Mouse (Mus musculus) C2C12 (cell line): ENCODE results near the gene Prkab1. TPM values are rescaled to one million over a fixed set of nuclear protein-coding genes. Genes with fewer than 3 reads are reported as not detected.

Experiments used
- H3K27me3 ChIP-seq: one replicate; pipeline ENCODE4 v1.6.1; 2011; ENCODE audit not compliant: control insufficient read depth, insufficient read depth, insufficient read length
- H3K36me3 ChIP-seq: one replicate; pipeline ENCODE4 v1.6.1; 2011; ENCODE audit not compliant: control insufficient read depth, insufficient read depth
- H3K4me3 ChIP-seq: one replicate; pipeline ENCODE4 v1.5.1; 2011; ENCODE audit warnings: mild to moderate bottlenecking, control low read depth; ENCODE audit not compliant: poor library complexity, insufficient read depth, severe bottlenecking
- H3K79me2 ChIP-seq: one replicate; pipeline ENCODE4 v1.6.1; 2011; ENCODE audit not compliant: control insufficient read depth, insufficient read depth
- H3K79me3 ChIP-seq: one replicate; pipeline ENCODE4 v1.6.1; 2011; ENCODE audit warnings: low read depth, control low read depth
- H3ac ChIP-seq: one replicate; pipeline ENCODE3; 2011; ENCODE audit warnings: low read depth; ENCODE audit not compliant: control insufficient read depth, insufficient read length
- CEBPB ChIP-seq: IDR thresholded peaks from one replicate; pipeline ENCODE4 v1.6.1; 2011; ENCODE audit warnings: low read depth, mild to moderate bottlenecking, control low read depth, moderate library complexity
- CTCF ChIP-seq: IDR thresholded peaks from one replicate; pipeline ENCODE4 v1.5.1; 2011; ENCODE audit not compliant: control insufficient read depth, insufficient read depth, insufficient read length
- FOSL1 ChIP-seq: IDR thresholded peaks from one replicate; pipeline ENCODE4 v1.8.0; 2011; ENCODE audit warnings: mild to moderate bottlenecking, low read length; ENCODE audit not compliant: poor library complexity, insufficient read depth, severe bottlenecking
- MAX ChIP-seq: IDR thresholded peaks from one replicate; pipeline ENCODE4 v1.6.1; 2011; ENCODE audit warnings: mild to moderate bottlenecking, control low read depth
- MYOD1 ChIP-seq: IDR thresholded peaks from one replicate; pipeline ENCODE4 v1.6.1; 2011; ENCODE audit warnings: low read depth; ENCODE audit not compliant: control insufficient read depth, insufficient read length
- MYOG ChIP-seq: IDR thresholded peaks from one replicate; pipeline ENCODE4 v1.6.1; 2011; ENCODE audit not compliant: control insufficient read depth, insufficient read length; ENCODE audit errors: extremely low read depth
- USF1 ChIP-seq: IDR thresholded peaks from one replicate; pipeline ENCODE4 v1.6.1; 2011; ENCODE audit warnings: low read depth, mild to moderate bottlenecking, control low read depth, moderate library complexity
- polyA plus RNA-seq: library from polyadenylated mRNA; unstranded; fragments of >200 nt; fragmentation: generic; extraction: Trizol; gene quantifications from one replicate; pipeline ENCODE4 v1.2.1, GENCODE M21; 2012; ENCODE audit warnings: missing spikeins

Gene Prkab1
- polyA plus RNA-seq, 1 experiment, result 48.6 TPM

DNA sequence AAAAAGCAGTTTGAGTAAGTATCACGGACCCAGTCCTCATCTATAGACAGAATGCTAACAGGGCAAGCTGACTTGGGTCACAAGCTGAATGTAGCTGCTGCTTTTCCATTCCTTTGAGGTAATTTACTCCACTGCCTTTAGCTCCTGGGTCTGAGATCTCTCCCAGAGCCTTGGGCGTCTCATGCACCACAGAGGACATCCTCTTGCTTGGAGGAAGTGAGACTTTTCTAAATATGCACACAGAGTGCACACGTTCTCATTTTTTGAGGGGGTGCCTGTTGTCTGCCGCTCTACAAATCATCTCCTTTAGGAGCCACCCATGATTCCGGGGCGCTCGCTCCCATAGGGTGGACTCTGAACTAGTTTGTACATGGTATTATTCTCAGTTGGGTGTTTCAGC, 11.8 kb downstream of the Prkab1 start:
- H3K36me3 ChIP-seq, result peaks cover 50% of the 10 kb centered on the region
- H3K4me3 ChIP-seq, result no peak overlapping the region
- H3K79me2 ChIP-seq, result no peaks in the 10 kb centered on the region
- no peaks in the 10 kb centered on the region for H3K79me3 ChIP-seq
- H3K27me3 ChIP-seq, result no peaks in the 10 kb centered on the region
- TF ChIP-seq CEBPB (no peak), USF1 (no peak), MYOG (no peak)
- no peak overlapping the region for H3ac ChIP-seq

DNA sequence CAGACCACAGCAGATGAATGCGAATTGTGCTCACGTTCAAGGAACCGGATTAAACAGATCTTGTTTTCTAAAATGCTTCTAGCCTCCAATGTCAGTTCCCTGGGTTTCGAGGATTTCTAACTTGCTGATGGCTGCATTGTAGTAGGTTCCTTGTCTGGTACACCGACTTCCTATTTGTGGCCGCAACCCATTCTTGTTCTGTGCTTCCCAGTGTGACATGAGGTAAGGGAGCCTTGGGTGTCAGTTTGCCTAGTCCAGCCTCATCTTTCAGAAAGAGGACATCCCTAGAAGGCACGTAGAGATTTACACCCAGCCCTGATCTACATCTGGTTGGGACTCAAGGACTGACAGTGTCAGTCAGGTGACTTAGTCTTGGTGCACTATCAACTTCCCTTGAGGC, 12.6 kb downstream of the Prkab1 start:
- H3K79me3 ChIP-seq, result no peaks in the 10 kb centered on the region
- peaks cover 43% of the 10 kb centered on the region for H3K36me3 ChIP-seq
- TF ChIP-seq MYOG (no peak), MAX (no peak), FOSL1 (no peak), CTCF (no peak), USF1 (no peak), CEBPB (no peak), MYOD1 (no peak)
- H3K4me3 ChIP-seq, result no peak overlapping the region
- H3K27me3 ChIP-seq, result no peaks in the 10 kb centered on the region
- no peaks in the 10 kb centered on the region for H3K79me2 ChIP-seq
- H3ac ChIP-seq, result no peak overlapping the region

DNA sequence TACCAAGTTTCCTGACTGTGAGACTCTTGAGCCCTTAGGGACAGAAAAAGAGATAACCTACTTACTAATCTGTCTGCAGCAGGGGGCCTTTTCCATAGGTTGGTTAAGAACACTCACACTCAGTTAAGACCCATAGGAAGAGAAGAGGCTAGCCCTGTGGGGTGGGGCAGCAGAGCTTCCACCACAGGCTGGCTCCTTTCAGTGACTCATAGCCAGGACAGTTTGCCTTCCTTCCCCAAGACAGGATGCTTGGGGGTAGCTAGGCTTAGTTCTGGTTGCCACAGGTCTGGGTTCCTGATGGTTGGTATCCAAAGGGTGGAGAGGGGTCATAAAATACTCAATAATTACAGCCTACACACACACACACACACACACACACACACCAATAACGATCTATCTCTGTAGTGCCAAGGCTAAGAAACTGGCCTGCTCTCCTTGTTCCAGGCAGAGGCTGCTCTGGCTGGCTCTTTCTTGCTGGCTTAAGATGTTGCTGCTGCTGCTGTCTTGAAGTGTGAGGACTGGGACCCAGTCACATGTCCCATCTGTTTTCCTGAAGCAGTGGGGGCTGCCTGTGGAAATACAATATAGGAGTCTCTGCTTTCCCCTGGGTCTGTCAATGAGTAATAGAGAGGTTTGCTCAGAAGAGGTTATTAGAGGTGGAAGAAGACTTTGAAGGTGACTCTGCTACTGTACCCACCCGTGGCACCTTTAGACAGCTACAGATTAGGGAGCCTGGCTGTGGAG, 14.3 kb downstream of the Prkab1 start:
- Histone ChIP-seq H3K79me2 (no peaks in the 10 kb centered on the region), H3K4me3 (no peak overlapping the region), H3K79me3 (no peaks in the 10 kb centered on the region), H3K27me3 (no peaks in the 10 kb centered on the region), H3K36me3 (peaks cover 28% of the 10 kb centered on the region), H3ac (no peak overlapping the region)
- TF ChIP-seq USF1 (no peak), CEBPB (no peak), CTCF (no peak), MYOG (no peak), MYOD1 (no peak), FOSL1 (no peak), MAX (no peak)

DNA sequence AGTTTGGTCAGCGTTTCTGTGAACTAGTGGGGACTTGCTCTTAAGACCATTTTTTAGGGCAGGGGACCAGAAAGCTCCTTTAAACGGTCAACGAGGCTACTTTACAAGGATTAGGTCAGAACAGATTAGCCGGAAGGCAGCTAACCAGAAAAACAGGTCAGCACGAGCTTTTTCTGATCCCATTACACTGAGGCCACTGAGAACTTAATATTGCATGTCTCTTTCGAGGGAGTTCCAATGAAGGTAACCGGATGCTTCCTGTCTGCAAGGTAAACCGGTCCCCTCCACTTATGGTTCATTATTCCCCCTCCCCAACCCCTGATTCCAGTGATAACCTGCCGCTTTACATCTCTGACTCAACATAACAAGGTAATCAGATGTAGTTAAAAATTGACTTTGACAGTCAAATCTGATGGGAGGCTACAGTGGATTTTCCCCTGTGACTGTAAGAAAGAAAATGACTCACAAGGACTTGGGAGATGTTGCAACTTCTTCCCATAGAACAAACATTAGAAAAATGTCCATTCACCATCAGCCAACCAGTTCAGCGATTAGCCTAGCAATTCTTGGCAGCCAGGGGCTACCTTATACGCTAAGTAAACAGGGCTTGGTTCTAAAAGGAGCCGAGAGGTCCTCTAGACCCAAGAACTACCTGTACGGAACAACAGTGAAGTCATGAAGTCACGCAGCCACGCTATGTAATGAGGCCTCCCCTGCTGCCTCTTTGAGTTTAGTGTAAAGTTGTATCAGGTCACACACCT, 15.0 kb downstream of the Prkab1 start:
- Histone ChIP-seq H3K4me3 (no peak overlapping the region), H3K27me3 (no peaks in the 10 kb centered on the region), H3K79me3 (no peaks in the 10 kb centered on the region), H3ac (no peak overlapping the region), H3K36me3 (peaks cover 20% of the 10 kb centered on the region), H3K79me2 (no peaks in the 10 kb centered on the region)
- TF ChIP-seq MYOG, result no peak
- TF ChIP-seq MAX, result no peak
- peak; percentile 96 for TF ChIP-seq CEBPB
- TF ChIP-seq MYOD1, result no peak
- no peak for TF ChIP-seq CTCF
- no peak for TF ChIP-seq USF1

DNA sequence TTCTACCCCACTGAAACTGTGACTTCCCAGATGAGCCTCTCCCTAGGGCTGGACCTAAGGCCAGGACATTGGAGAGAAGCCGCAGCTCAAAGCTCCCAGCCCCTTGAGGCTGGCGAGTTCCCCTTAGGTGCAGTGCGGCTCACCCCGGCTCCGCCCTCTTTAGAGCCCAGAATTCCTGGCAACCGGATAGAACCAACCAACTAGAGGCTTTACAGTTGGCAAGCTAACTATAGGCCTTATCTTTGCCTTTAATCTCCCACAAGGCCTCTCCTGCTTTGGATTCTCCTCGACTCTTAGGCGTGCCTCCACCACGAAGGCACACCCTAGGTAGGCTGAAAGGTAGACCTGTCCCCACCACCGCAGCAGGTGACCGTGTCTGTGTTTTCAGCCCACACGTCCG, 16.6 kb downstream of the Prkab1 start:
- Histone ChIP-seq H3K79me2 (no peaks in the 10 kb centered on the region), H3ac (no peak overlapping the region), H3K4me3 (no peak overlapping the region), H3K27me3 (no peaks in the 10 kb centered on the region), H3K79me3 (no peaks in the 10 kb centered on the region), H3K36me3 (peaks cover 10% of the 10 kb centered on the region)
- TF ChIP-seq CTCF (no peak), MYOG (no peak), MYOD1 (no peak), MAX (no peak), CEBPB (no peak), USF1 (no peak), FOSL1 (no peak)
